Mouse (Mus musculus): ENCODE results near the gene Mrpl40. TPM values are rescaled to one million over a fixed set of nuclear protein-coding genes. Genes with fewer than 3 reads are reported as not detected.
"Not testable (repeated sequence)": the region's sequence is repeated elsewhere in the genome, so short reads cannot be mapped to it uniquely, and the experiment has no call there.

Mrpl40 gene
- polyA plus RNA-seq, 1 experiment from 2014 or later: 122 TPM

- Histone ChIP-seq H3K27me3 (replicated peaks; ENCODE audit: low read depth, poor library complexity, severe bottlenecking) (no peaks in the 10 kb centered on the region), H3K4me3 (no peak overlapping the region), H3K4me1 (no peaks in the 10 kb centered on the region), H3K36me3 (replicated peaks) (no peaks in the 10 kb centered on the region), H3K27ac (replicated peaks) (no peak overlapping the region), H3K9me3 (0 out of 2 replicates have a peak, but pooled peaks cover 4% of the 10 kb centered on the region)
- no peak for DNase-seq (ENCODE audit: low spot score)
- 73% methylated on average over 1 of the region's 1 CpGs for WGBS
Measured at GRCm38 (mm10) chr16:18860186-18860585, 16.5 kb downstream of the Mrpl40 start.

GRCm38 (mm10) chr16:18858551-18858950, 18.1 kb downstream of the Mrpl40 start:
- DNase-seq (ENCODE audit: low spot score): no peak
- Histone ChIP-seq H3K27me3 (replicated peaks; ENCODE audit: low read depth, poor library complexity, severe bottlenecking) (no peaks in the 10 kb centered on the region), H3K4me3 (no peak overlapping the region), H3K36me3 (replicated peaks) (no peaks in the 10 kb centered on the region), H3K27ac (replicated peaks) (no peak overlapping the region), H3K4me1 (no peaks in the 10 kb centered on the region), H3K9me3 (0 out of 2 replicates have a peak, but pooled peaks cover 4% of the 10 kb centered on the region)

GRCm38 (mm10) chr16:18849521-18850190, 27.0 kb downstream of the Mrpl40 start:
- WGBS: 87% methylated on average over 17 of the region's 17 CpGs
- H3K27me3 ChIP-seq (replicated peaks; ENCODE audit: low read depth, poor library complexity, severe bottlenecking); H3K4me3 ChIP-seq; H3K4me1 ChIP-seq; H3K27ac ChIP-seq (replicated peaks); DNase-seq (ENCODE audit: low spot score); H3K9me3 ChIP-seq; H3K36me3 ChIP-seq (replicated peaks): not testable (repeated sequence)

- no peak overlapping the region for H3K4me3 ChIP-seq
- H3K4me1 ChIP-seq: no peaks in the 10 kb centered on the region
- no peak overlapping the region for H3K27ac ChIP-seq (replicated peaks)
- H3K27me3 ChIP-seq (replicated peaks; ENCODE audit: low read depth, poor library complexity, severe bottlenecking): no peaks in the 10 kb centered on the region
- no peaks in the 10 kb centered on the region; the same call in 1 of the 2 replicates for H3K9me3 ChIP-seq
- H3K36me3 ChIP-seq (replicated peaks): no peaks in the 10 kb centered on the region
- WGBS: 89% methylated on average over 15 of the region's 15 CpGs
- DNase-seq (ENCODE audit: low spot score): no peak
Measured at GRCm38 (mm10) chr16:18846301-18846820, 30.3 kb downstream of the Mrpl40 start.

GRCm38 (mm10) chr16:18838346-18838745, 38.3 kb downstream of the Mrpl40 start:
- no peak for DNase-seq (ENCODE audit: low spot score)
- Histone ChIP-seq H3K27me3 (replicated peaks; ENCODE audit: low read depth, poor library complexity, severe bottlenecking) (no peaks in the 10 kb centered on the region), H3K36me3 (replicated peaks) (peaks cover 42% of the 10 kb centered on the region), H3K27ac (replicated peaks) (no peak overlapping the region), H3K9me3 (no peaks in the 10 kb centered on the region), H3K4me3 (no peak overlapping the region), H3K4me1 (peaks cover 5% of the 10 kb centered on the region; the same call in 1 of the 2 replicates)
- 95% methylated on average over 4 of the region's 4 CpGs for WGBS

GRCm38 (mm10) chr16:18836468-18837208, 40.0 kb downstream of the Mrpl40 start, which contains the start of the genes 2510002D24Rik and Gm28539:
2510002D24Rik (plus strand) TSS chr16:18836578.
Gm28539 (plus strand) TSS chr16:18836584.
- peak within 1 kb of the TSS; percentile 95 for H3K4me3 ChIP-seq
- no peaks in the 10 kb centered on the region for H3K27me3 ChIP-seq (replicated peaks; ENCODE audit: low read depth, poor library complexity, severe bottlenecking)
- under 1% methylated on average over 46 of the region's 46 CpGs for WGBS
- H3K27ac ChIP-seq (replicated peaks): peak within 1 kb of the TSS; percentile 91
- peak; percentile 92 for DNase-seq (ENCODE audit: low spot score)
- H3K9me3 ChIP-seq: no peaks in the 10 kb centered on the region
- H3K4me1 ChIP-seq: peaks cover 5% of the 10 kb centered on the region; the same call in 1 of the 2 replicates
- peaks cover 60% of the 10 kb centered on the region for H3K36me3 ChIP-seq (replicated peaks)

- Histone ChIP-seq H3K4me1 (peaks cover 5% of the 10 kb centered on the region; the same call in 1 of the 2 replicates), H3K27me3 (replicated peaks; ENCODE audit: low read depth, poor library complexity, severe bottlenecking) (no peaks in the 10 kb centered on the region), H3K9me3 (no peaks in the 10 kb centered on the region), H3K36me3 (replicated peaks) (peaks cover 65% of the 10 kb centered on the region), H3K27ac (replicated peaks) (no peak overlapping the region), H3K4me3 (peak overlapping the region; percentile 95)
- no peak for DNase-seq (ENCODE audit: low spot score)
- WGBS: 21% methylated on average over 3 of the region's 3 CpGs
Measured at GRCm38 (mm10) chr16:18836073-18836467, 40.6 kb downstream of the Mrpl40 start.

- Histone ChIP-seq H3K9me3 (no peaks in the 10 kb centered on the region), H3K36me3 (replicated peaks) (peaks cover 80% of the 10 kb centered on the region)
- WGBS: 80% methylated on average over 2 of the region's 2 CpGs
Measured at GRCm38 (mm10) chr16:18833486-18833885, 43.2 kb downstream of the Mrpl40 start.

GRCm38 (mm10) chr16:18829102-18829501, 47.6 kb downstream of the Mrpl40 start:
- H3K4me3 ChIP-seq: no peak overlapping the region
- no peaks in the 10 kb centered on the region for H3K27me3 ChIP-seq (replicated peaks; ENCODE audit: low read depth, poor library complexity, severe bottlenecking)
- DNase-seq (ENCODE audit: low spot score): no peak
- H3K9me3 ChIP-seq: no peaks in the 10 kb centered on the region
- WGBS: 90% methylated on average over 6 of the region's 6 CpGs
- no peaks in the 10 kb centered on the region for H3K4me1 ChIP-seq
- peaks cover 100% of the 10 kb centered on the region for H3K36me3 ChIP-seq (replicated peaks)
- H3K27ac ChIP-seq (replicated peaks): no peak overlapping the region

More at GRCm38 (mm10) chr16:18833486-18833885, 43.2 kb downstream of the Mrpl40 start:
- no peak overlapping the region for H3K4me3 ChIP-seq
- H3K27me3 ChIP-seq (replicated peaks; ENCODE audit: low read depth, poor library complexity, severe bottlenecking): no peaks in the 10 kb centered on the region
- H3K27ac ChIP-seq (replicated peaks): no peak overlapping the region
- no peak for DNase-seq (ENCODE audit: low spot score)
- peaks cover 5% of the 10 kb centered on the region; the same call in 1 of the 2 replicates for H3K4me1 ChIP-seq

GRCm38 (mm10) chr16:18828630-18829029, 48.0 kb downstream of the Mrpl40 start:
- peaks cover 100% of the 10 kb centered on the region for H3K36me3 ChIP-seq (replicated peaks)
- DNase-seq (ENCODE audit: low spot score): no peak
- no peaks in the 10 kb centered on the region for H3K9me3 ChIP-seq
- H3K27ac ChIP-seq (replicated peaks): no peak overlapping the region
- H3K27me3 ChIP-seq (replicated peaks; ENCODE audit: low read depth, poor library complexity, severe bottlenecking): no peaks in the 10 kb centered on the region
- WGBS: 91% methylated on average over 3 of the region's 3 CpGs
- no peaks in the 10 kb centered on the region for H3K4me1 ChIP-seq
- H3K4me3 ChIP-seq: no peak overlapping the region

GRCm38 (mm10) chr16:18822925-18823324, 53.7 kb downstream of the Mrpl40 start:
- H3K4me3 ChIP-seq: no peak overlapping the region
- no peaks in the 10 kb centered on the region for H3K9me3 ChIP-seq
- no peak for DNase-seq (ENCODE audit: low spot score)
- H3K4me1 ChIP-seq: no peaks in the 10 kb centered on the region
- no peaks in the 10 kb centered on the region for H3K27me3 ChIP-seq (replicated peaks; ENCODE audit: low read depth, poor library complexity, severe bottlenecking)
- H3K27ac ChIP-seq (replicated peaks): no peak overlapping the region
- peaks cover 100% of the 10 kb centered on the region for H3K36me3 ChIP-seq (replicated peaks)
- WGBS: 85% methylated on average over 4 of the region's 4 CpGs

GRCm38 (mm10) chr16:18822356-18822755, 54.3 kb downstream of the Mrpl40 start:
- H3K9me3 ChIP-seq: no peaks in the 10 kb centered on the region
- no peak overlapping the region for H3K27ac ChIP-seq (replicated peaks)
- H3K4me3 ChIP-seq: no peak overlapping the region
- H3K27me3 ChIP-seq (replicated peaks; ENCODE audit: low read depth, poor library complexity, severe bottlenecking): no peaks in the 10 kb centered on the region
- WGBS: 82% methylated on average over 1 of the region's 1 CpGs
- H3K4me1 ChIP-seq: no peaks in the 10 kb centered on the region
- H3K36me3 ChIP-seq (replicated peaks): peaks cover 100% of the 10 kb centered on the region
- DNase-seq (ENCODE audit: low spot score): no peak
